Mouse (Mus musculus) heart, postnatal 0 days (tissue): ENCODE results near the gene Aurkb. TPM values are rescaled to one million over a fixed set of nuclear protein-coding genes. Genes with fewer than 3 reads are reported as not detected.

Experiments used
- ATAC-seq: fragments of 200-750 bp; cut with Nextera tagmentation; 2 replicates; pipeline ENCODE4 v1.8.0; 2017; ENCODE audit warnings: low read depth, moderate number of reproducible peaks, moderate library complexity; ENCODE audit not compliant: insufficient read depth
- DNase-seq: peaks from one replicate; pipeline ENCODE4 v3.0.0-alpha.2; 2016; ENCODE audit warnings: low spot score
- H3K27ac ChIP-seq: fragments of 300-500 bp; sonication (generic); 2 replicates; pipeline ENCODE4 v1.5.1; 2014; ENCODE audit warnings: low read depth, mild to moderate bottlenecking
- H3K27me3 ChIP-seq: fragments of 300-500 bp; sonication (generic); 2 replicates; pipeline ENCODE4 v1.6.1; 2014; ENCODE audit warnings: low read length, mixed read lengths; ENCODE audit not compliant: control insufficient read depth, insufficient read depth
- H3K36me3 ChIP-seq: fragments of 300-500 bp; sonication (generic); replicated peaks from 2 replicates; pipeline ENCODE4 v1.6.1; 2014; ENCODE audit warnings: low read length, mixed read lengths; ENCODE audit not compliant: control insufficient read depth, insufficient read depth
- H3K4me1 ChIP-seq: fragments of 300-500 bp; sonication (generic); 2 replicates; pipeline ENCODE4 v1.6.1; 2014; ENCODE audit warnings: antibody characterized with exemption; ENCODE audit not compliant: control insufficient read depth, insufficient read depth
- H3K4me2 ChIP-seq: fragments of 300-500 bp; sonication (generic); 2 replicates; pipeline ENCODE4 v1.6.1; 2014; ENCODE audit warnings: low read depth, mild to moderate bottlenecking, low read length, moderate library complexity
- H3K4me3 ChIP-seq: fragments of 300-500 bp; sonication (generic); 2 replicates; pipeline ENCODE4 v1.5.1; 2014; ENCODE audit warnings: low read depth, low read length
- H3K9ac ChIP-seq: fragments of 300-500 bp; sonication (generic); replicated peaks from 2 replicates; pipeline ENCODE4 v1.6.1; 2014; ENCODE audit warnings: low read depth, low read length, mixed read lengths
- H3K9me3 ChIP-seq: fragments of 300-500 bp; sonication (generic); replicated peaks from 2 replicates; pipeline ENCODE4 v1.6.1; 2016; ENCODE audit warnings: low read length; ENCODE audit not compliant: control insufficient read depth
- CTCF ChIP-seq: IDR thresholded peaks from 2 replicates; pipeline ENCODE4 v1.5.1; 2016; ENCODE audit warnings: antibody characterized with exemption, control low read depth, low read depth
- EP300 ChIP-seq: IDR thresholded peaks from 2 replicates; pipeline ENCODE4 v1.6.1; 2016; ENCODE audit warnings: antibody characterized with exemption, low read depth
- WGBS: fragments of 180-500 bp; shearing (Covaris S2); extraction: QIAGEN DNeasy Blood & Tissue Kit; methylation state at CpG from one replicate; pipeline ENCODE4 v1.1.7; 2014; 5-methylcytosine and 5-hydroxymethylcytosine counted together
- polyA plus RNA-seq: library from polyadenylated mRNA; unstranded; fragments of >200 nt; fragmentation: Nextera tagmentation; extraction: Ambion mirVana; gene quantifications from 2 replicates; pipeline ENCODE4 v1.2.1, GENCODE M21; 2015
- total RNA-seq: library from RNA; depleted of rRNA; stranded (reverse); fragments of >200 nt; gene quantifications from 2 replicates; pipeline ENCODE4 v1.2.3, GENCODE M21; 2014; ENCODE audit warnings: low replicate concordance

Gene Aurkb
- total and polyA plus RNA-seq, 2 experiments from 2014 or later: 19.5 to 21.4 TPM

- ATAC-seq (peak; percentile 92), DNase-seq (peak; percentile 96)
- Histone ChIP-seq H3K27me3 (no peaks in the 10 kb centered on the region), H3K4me1 (peaks cover 17% of the 10 kb centered on the region), H3K27ac (peak within 1 kb of the TSS; percentile 79), H3K9ac (peak within 1 kb of the TSS; percentile 76), H3K4me3 (peak within 1 kb of the TSS; percentile 68), H3K36me3 (0 out of 2 replicates have a peak, but pooled peaks cover under 1% of the 10 kb centered on the region), H3K9me3 (no peaks in the 10 kb centered on the region), H3K4me2 (peak within 1 kb of the TSS; percentile 80)
- TF ChIP-seq EP300 (no peak), CTCF (peak; percentile 59)
- 3% methylated on average over 38 of the region's 38 CpGs for WGBS
Measured at GRCm38 (mm10) chr11:69015644-69016441, 29.6 kb upstream of the Aurkb start, which contains the start of gene Ctc1. Gene Ctc1 (plus strand): TSS chr11:69015911.

- Histone ChIP-seq H3K36me3 (0 out of 2 replicates have a peak, but pooled peaks cover 8% of the 10 kb centered on the region), H3K4me3 (peak overlapping the region; percentile 68), H3K4me1 (peaks cover 13% of the 10 kb centered on the region), H3K9me3 (no peaks in the 10 kb centered on the region), H3K27ac (peak overlapping the region; percentile 79), H3K9ac (peak overlapping the region; percentile 76), H3K4me2 (peak overlapping the region; percentile 80), H3K27me3 (no peaks in the 10 kb centered on the region)
- WGBS: 65% methylated on average over 3 of the region's 3 CpGs
- no peak for DNase-seq
- ATAC-seq: no peak
- TF ChIP-seq CTCF: no peak
- TF ChIP-seq EP300: no peak
Measured at GRCm38 (mm10) chr11:69016755-69017154, 28.7 kb upstream of the Aurkb start.

- no peak for ATAC-seq
- Histone ChIP-seq H3K27ac (no peak overlapping the region), H3K4me2 (no peak overlapping the region), H3K4me3 (no peak overlapping the region), H3K27me3 (no peaks in the 10 kb centered on the region), H3K4me1 (peaks cover 9% of the 10 kb centered on the region), H3K9ac (no peak overlapping the region), H3K9me3 (no peaks in the 10 kb centered on the region), H3K36me3 (peaks cover 47% of the 10 kb centered on the region)
- TF ChIP-seq CTCF: no peak
- no peak for TF ChIP-seq EP300
- no peak for DNase-seq
Measured at GRCm38 (mm10) chr11:69020691-69021090, 24.8 kb upstream of the Aurkb start.

- Histone ChIP-seq H3K36me3 (peaks cover 99% of the 10 kb centered on the region), H3K4me2 (no peak overlapping the region), H3K4me3 (no peak overlapping the region), H3K9ac (no peak overlapping the region), H3K9me3 (no peaks in the 10 kb centered on the region), H3K4me1 (no peaks in the 10 kb centered on the region), H3K27ac (no peak overlapping the region), H3K27me3 (no peaks in the 10 kb centered on the region)
- DNase-seq (no peak), ATAC-seq (no peak)
- TF ChIP-seq EP300: no peak
- TF ChIP-seq CTCF: no peak
- 93% methylated on average over 3 of the region's 3 CpGs for WGBS
Measured at GRCm38 (mm10) chr11:69026562-69026961, 18.9 kb upstream of the Aurkb start.

GRCm38 (mm10) chr11:69028805-69029204 is 16.6 kb upstream of the Aurkb start:
- TF ChIP-seq CTCF: peak; percentile 23; the same call in 1 of the 2 replicates
- no peak for TF ChIP-seq EP300
- H3K9me3 ChIP-seq: no peaks in the 10 kb centered on the region
- no peaks in the 10 kb centered on the region for H3K27me3 ChIP-seq
- no peak overlapping the region for H3K9ac ChIP-seq
- WGBS: 70% methylated on average over 2 of the region's 2 CpGs
- H3K36me3 ChIP-seq: peaks cover 95% of the 10 kb centered on the region
- no peaks in the 10 kb centered on the region for H3K4me1 ChIP-seq
- ATAC-seq (no peak), DNase-seq (no peak)
- no peak overlapping the region for H3K4me3 ChIP-seq
- H3K27ac ChIP-seq: no peak overlapping the region
- no peak overlapping the region for H3K4me2 ChIP-seq
